Mouse (Mus musculus) WW6 (cell line): ENCODE measurements at regions not wholly inside any gene's neighbourhood (a gene's known extent, or its start where the extent isn't known, plus 50 kb on each side); places are given as distances from the start of the nearest gene placed in this dataset.
"Not testable (repeated sequence)": the region's sequence is repeated elsewhere in the genome, so short reads cannot be mapped to it uniquely, and the experiment has no call there.

ENCODE experiments used
- DNase-seq: peaks from one replicate; pipeline ENCODE4 v3.0.0-alpha.2; 2013; ENCODE audit warnings: low read depth, low spot score

GRCm38 (mm10) chr5:74829003-74829402 is 126.3 kb upstream of the Lnx1 start:
- DNase-seq, result no peak

DNA sequence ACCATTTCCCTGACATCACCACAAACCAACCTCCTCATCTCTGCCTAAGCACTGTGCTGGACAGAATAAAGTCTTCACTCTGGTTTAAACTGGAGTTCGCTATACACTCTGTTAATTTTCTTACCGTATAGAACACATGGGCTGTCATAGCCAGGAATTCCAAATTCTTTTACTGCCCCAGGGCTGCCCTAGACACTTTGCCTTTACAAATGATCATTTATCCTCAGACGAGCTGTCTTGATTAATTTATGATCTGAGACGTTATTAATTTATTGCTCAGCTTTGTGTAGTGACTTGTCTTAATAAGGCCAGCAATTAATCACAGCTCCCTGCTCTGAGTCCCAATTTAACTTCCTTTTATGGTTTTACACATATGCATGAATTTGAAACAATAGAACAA is 125.2 kb upstream of the Lnx1 start:
- no peak for DNase-seq

DNA sequence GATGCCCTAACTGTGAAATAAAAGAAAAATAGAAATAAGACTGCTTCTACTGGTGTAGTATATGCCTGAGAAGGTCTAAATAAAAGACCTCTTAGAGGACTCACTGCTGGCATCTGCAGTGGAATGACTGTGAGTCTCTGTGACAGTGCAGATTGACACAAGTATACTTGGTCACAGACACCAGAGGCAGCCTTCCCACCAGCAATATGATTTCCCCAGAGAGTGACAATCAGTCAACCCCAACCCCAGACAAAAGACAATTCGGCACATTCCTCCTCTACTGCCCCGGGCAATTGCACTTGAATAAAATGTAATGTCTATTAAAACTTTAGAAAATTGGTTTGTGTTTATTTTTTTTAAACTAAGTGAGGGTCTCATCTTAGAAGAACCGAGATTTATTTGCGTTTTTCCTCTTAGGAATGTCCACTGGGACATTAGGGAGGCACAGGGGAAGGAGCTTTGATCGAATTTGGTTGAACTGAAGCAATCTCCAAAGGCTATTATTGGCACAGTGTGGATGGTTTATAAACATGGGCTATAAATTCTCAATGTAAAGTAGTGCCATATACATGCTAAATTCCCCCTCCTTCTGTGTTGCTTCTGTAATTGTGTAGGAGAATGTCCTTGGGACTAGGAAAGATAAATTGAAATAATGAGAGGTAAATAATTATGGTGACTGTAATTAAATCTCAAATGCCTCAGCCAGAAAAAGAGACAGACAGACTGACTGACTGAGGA is 123.0 kb upstream of the Lnx1 start:
- no peak for DNase-seq

DNA sequence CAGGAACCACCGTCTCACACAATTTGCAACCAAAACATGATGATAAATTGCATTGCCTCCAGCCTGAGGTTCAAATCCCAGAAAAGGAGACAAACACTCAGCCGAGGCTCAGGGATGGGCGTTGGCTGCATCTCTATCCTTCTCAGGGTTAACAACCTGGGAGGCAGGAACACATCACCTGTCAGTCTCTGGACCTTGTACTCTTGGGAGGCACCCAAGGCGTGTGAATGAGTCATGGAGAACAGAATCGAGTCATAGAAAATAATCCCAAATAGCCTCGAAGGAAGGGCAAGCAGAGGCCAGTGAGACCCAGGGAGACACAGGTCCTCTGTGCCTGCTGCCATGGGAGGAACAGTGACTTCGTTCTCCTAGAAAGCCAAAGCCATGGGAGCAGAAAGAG is 121.0 kb upstream of the Lnx1 start:
- no peak for DNase-seq

DNA sequence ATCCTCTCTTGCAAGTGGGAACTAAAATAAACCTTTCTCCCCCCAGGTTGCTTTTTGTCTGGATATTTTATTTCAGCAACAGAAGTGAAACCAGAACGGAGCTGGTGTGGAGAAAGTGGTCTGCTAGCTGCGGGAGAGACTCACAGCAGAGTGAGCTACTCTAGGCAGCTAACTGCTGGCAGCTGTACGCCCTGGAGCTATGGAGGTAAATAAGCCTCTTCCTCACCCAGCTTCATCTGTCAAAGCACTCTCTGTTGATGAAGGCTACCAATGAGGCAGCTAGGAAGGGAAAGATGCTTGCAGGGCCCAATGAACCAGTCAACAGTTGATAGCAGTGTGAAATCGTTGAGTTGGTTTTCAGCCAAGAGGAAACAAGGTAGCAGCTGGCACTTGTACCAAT is 119.3 kb upstream of the Lnx1 start:
- DNase-seq, result no peak

DNA sequence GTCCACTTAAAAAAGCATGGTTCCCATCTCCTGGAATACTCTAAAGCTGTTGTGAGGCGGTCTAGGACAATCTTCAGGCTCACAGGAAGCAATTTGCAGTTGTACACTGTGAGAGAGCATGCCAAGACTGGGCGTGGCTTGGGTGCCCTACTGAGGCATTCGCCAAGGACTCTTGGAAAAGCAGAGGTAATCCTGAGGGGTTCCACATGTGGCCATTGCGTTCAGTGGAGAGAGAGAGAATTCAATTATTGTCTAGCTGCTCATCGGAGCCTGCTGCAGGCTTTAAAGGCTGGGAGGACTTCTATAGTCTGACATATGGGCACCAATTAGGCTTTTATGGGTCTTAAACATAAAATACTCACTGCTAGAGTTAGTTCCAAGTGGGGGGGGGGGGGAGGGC is 113.8 kb upstream of the Lnx1 start:
- DNase-seq, result no peak

- peak; percentile 39 for DNase-seq
Observed at GRCm38 (mm10) chr5:74813396-74813795, 110.7 kb upstream of the Lnx1 start.

DNA sequence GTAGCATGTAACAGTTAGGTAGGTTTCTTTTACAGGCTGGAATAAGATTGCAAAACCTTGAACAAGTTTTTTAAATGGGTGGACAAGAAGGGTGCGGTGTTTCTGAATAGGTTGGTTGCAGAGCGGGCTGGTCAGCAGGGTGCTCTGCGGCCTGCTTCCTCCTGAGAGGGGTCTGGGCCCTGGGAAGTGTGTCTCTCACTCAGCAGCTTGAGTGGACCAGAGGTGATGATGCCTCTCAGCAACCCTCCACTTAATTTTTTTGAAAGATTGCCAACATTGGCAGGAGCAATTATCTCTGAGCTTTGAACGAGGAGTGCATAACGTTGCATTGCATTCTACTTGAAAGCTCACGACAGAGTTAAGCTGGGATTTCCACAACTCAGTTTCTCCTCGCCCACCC is 108.3 kb upstream of the Lnx1 start:
- DNase-seq, result no peak

GRCm38 (mm10) chr5:74807581-74808221 is 105.0 kb upstream of the Lnx1 start:
- DNase-seq, result no peak

DNA sequence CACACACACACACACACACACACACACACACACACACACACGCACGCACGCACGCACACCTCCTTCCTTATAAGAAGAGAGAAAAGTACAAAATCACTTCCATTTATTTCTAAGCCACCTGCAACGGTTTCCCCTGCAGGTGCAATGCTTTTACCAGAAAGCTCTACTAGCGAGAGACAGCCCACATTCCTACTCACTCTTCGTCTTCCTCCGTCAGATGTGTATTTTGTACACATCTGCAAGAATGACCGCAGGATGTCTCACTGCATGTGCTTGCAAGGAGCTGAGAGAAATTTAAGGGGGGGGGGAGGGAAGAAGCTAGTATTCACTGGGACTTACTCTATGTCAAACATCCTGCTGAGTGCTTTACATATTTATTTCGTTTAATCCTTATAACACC is 99.2 kb upstream of the Lnx1 start:
- DNase-seq, result no peak

DNA sequence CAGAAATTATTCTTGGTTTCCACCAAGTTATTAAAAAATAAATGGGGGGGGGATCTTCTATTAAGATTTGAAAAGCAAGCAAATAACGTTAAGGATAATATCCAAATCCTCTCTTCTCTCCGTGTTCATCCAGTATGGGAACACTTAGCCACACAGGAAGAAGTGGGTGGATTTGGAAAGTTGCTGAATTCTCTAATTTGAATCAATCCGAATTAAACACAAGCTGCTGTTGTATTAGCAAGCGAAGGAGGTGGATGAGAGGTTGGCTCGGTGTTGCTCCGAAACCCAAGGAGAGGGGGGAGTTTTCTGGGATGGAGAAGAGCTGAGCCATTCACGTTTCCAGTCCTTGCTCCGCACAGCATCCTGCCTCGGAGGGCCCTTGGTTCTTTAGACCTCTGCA is 97.6 kb upstream of the Lnx1 start:
- DNase-seq, result no peak

DNA sequence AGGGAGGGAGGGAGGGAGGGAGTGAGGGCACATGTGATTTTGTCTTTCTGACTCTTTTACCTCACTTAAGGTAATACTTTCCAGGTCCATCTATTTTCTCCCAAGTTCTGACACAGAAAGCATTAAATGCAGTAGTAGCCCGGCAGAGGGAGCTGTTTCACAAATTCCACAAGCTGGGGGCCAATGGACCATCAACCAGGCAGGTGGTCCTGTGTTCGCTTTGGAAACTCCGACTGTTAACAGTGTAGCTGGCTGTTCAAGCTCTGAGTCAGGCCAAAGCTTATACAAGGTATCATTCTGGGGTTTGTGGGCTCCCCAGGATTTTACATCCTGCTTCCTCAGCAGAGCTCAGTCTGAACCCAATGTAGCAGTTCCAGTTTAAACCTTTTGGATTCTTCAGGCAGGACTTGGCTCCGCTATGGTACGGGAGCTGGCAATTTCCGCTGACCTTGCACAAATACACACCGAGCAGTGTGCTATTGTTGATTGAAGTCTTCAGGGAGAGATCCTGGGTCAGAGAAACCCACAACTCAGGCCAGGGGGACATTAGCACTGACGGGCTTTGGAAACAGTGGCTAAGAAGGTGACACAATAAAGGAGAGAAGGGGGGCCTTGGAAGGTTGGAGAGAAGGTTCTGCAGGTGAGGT is 93.8 kb upstream of the Lnx1 start:
- DNase-seq, result peak; percentile 31

DNA sequence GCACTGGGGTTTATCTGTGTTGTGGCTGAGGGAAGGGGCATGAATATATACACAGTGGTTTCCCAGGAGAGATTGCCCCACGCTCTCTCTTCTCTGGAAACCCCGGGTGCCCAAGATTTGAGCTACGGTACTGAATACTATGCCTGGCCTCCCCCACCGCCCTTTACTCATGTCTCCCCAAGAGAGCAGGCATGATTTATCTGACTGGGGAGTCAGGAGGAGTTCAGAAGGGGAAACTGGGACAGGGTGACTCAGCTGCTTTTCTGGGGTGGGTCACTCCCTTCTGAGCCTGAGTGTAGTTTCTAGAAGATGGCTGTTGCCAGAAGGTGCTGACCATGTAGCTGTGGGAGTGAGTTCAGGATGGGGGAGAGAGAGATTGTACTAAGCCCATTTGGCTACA is 92.0 kb upstream of the Lnx1 start:
- no peak for DNase-seq

DNA sequence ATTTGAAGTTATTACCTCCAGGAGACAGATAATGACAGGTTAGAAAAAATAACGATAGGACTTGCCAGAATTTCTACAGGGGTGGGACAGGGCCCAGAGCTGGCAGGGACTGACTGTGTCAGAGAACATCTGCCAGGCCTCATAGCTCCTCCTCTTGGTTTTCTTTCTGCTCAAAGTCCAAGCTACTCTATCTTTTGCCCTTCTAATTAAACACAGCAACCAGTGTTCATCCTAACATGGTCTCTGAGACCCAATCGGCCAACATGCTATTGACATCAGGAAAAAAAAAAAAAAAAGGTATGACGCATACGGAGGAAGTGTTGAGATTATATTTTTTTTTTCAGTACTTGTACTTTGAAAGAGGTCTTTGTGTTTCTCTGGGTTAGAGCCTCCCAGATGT is 90.7 kb upstream of the Lnx1 start:
- no peak for DNase-seq

- DNase-seq, result no peak
Observed at GRCm38 (mm10) chr5:74792936-74793335, 90.2 kb upstream of the Lnx1 start.

DNA sequence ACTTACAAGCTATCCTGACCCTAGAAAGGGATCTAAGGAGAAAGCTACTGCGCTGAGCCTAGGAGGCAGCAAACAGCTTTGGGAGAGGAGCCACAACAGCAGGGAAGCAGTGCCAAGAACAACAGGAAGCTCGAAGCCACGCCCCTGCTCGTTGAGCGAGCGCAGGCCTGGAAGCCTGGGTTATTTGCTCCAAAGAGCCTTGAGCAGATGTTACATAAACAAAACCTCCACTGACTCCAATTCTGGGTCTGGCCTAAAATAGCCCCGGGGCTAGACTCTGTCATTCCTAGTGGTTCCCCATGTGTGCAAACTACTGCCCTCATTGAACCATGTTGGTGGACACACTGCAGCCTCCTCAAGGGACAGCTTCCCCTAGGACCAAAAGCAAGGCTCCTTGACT is 89.6 kb upstream of the Lnx1 start:
- peak; percentile 31 for DNase-seq

DNA sequence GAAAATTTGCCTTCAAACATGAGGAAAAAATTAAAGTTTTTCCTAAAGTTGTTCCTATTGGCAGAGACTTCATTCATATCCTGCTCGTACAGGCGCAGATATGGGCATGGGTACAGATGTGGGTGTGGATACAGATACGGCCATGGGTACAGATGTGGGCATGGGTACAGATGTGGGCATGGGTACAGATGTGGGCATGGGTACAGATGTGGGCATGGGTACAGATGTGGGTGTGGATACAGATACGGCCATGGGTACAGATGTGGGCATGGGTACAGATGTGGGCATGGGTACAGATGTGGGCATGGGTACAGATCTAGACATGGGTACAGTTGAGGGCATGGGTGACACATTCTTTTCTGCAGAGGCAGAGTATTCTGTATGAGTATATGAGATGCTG is 87.8 kb upstream of the Lnx1 start:
- not testable (repeated sequence) for DNase-seq

GRCm38 (mm10) chr5:74783906-74784305 is 81.2 kb upstream of the Lnx1 start:
- no peak for DNase-seq

DNA sequence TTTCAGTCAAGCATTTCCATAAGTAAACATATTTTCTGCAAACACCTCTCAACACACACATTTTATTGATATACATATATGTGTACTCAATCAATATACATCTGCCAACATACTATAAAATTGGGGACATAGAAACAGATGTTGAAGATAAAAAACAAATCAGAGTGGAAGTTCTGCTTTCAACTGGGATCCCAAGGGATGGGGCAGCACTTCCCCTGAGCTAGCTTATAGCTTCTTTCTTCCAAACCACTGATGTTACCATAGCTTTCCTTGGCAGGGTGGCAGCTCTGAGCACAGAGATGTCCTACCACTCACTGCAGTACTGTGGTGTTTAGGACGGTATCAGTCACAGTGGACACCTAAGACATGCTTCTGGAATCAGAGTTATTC is 75.4 kb upstream of the Lnx1 start:
- no peak for DNase-seq

GRCm38 (mm10) chr5:74777381-74778075 is 74.8 kb upstream of the Lnx1 start:
- DNase-seq, result no peak

- no peak for DNase-seq
Observed at GRCm38 (mm10) chr5:74776081-74776480, 73.4 kb upstream of the Lnx1 start.

- no peak for DNase-seq
Observed at GRCm38 (mm10) chr5:74775596-74775995, 72.9 kb upstream of the Lnx1 start.
